20 mouse cellular contexts compared by ENCODE assay signal in the genomic region with DNA sequence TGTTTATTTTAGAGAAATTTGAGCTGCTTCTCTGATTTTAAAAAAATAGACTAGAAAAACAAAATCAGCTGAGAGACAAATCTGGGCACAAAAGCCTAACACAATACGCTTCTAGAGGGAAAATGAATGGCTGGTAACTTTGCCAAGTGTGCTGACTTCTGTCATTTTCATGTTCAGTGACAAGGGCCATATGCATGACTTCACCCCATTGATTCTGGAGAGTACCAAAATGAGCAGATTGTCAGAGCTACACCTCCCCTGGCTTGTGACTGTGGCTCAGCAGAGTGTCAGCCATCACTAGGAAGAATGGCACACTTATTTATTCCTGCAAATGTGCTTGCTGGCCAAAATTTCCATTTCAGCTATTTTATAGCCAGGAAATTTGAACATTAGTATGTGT.
DNase-seq lines count a peak whose midpoint lies in the region; ATAC-seq lines count a peak whose summit lies in the region.
"Had no signal": no experiment of that assay in that cellular context is flagged by ENCODE, and none has a peak within 500 bp of the region (broad histone marks: within the 10 kb centered on the region; RNA-seq: fewer than 3 reads in every experiment).

No protein-coding gene starts in this region.

- no peak overlapping the region for H3K4me2 ChIP-seq in embryonic facial prominence, embryonic 14.5 days (ENCODE audit: low read depth, low read length)
- H3K4me2 ChIP-seq: embryonic facial prominence, embryonic 13.5 days; liver, embryonic 15.5 days; midbrain, embryonic 13.5 days; neural tube, embryonic 13.5 days had no signal

- H3K27ac ChIP-seq in embryonic facial prominence, embryonic 14.5 days (replicated peaks; ENCODE audit: low read depth, low read length) = no peak overlapping the region
- no peak overlapping the region for H3K27ac ChIP-seq in embryonic facial prominence, embryonic 10.5 days (replicated peaks)
- H3K27ac ChIP-seq: embryonic facial prominence, embryonic 13.5 days; limb, embryonic 10.5 days; liver, embryonic 15.5 days; midbrain, embryonic 13.5 days; neural tube, embryonic 13.5 days had no signal

- H3K36me3 ChIP-seq in embryonic facial prominence, embryonic 14.5 days (ENCODE audit: control insufficient read depth, insufficient read depth, low read length) = no peaks in the 10 kb centered on the region
- H3K36me3 ChIP-seq in embryonic facial prominence, embryonic 10.5 days (replicated peaks) = no peaks in the 10 kb centered on the region
- H3K36me3 ChIP-seq: embryonic facial prominence, embryonic 13.5 days; limb, embryonic 10.5 days; liver, embryonic 15.5 days; midbrain, embryonic 13.5 days; neural tube, embryonic 13.5 days had no signal

- WGBS in embryonic facial prominence, embryonic 14.5 days = 81% methylated on average over 1 of the region's 1 CpGs
- WGBS in embryonic facial prominence, embryonic 10.5 days = 76% methylated on average over 1 of the region's 1 CpGs

- H3K4me1 ChIP-seq in embryonic facial prominence, embryonic 14.5 days (ENCODE audit: control insufficient read depth, insufficient read depth, low read length) = no peaks in the 10 kb centered on the region
- H3K4me1 ChIP-seq in embryonic facial prominence, embryonic 10.5 days = no peaks in the 10 kb centered on the region
- H3K4me1 ChIP-seq: embryonic facial prominence, embryonic 13.5 days; limb, embryonic 10.5 days; liver, embryonic 15.5 days; midbrain, embryonic 13.5 days; neural tube, embryonic 13.5 days had no signal

- peak; percentile 2 for DNase-seq in embryonic facial prominence, embryonic 14.5 days (ENCODE audit: low spot score)
- DNase-seq in embryonic facial prominence, embryonic 10.5 days (ENCODE audit: low spot score) = no peak
- DNase-seq in Muller cell, postnatal 12 days (ENCODE audit: inconsistent ontology term) = peak; percentile 88
- DNase-seq in cerebellum, adult 9-11 months = peak; percentile 47
- DNase-seq in layer of hippocampus, adult 9-10 months (ENCODE audit: low spot score) = peak; percentile 36
- DNase-seq in gastrocnemius, adult 8-10 months (ENCODE audit: low spot score in 2 of 2) = no peak
- DNase-seq in heart, adult 9 months (ENCODE audit: low spot score in 2 of 2) = no peak
- no peak for DNase-seq in spleen, postnatal 14 days (ENCODE audit: low spot score in 2 of 2)
- DNase-seq: heart, adult 18-20 months; heart, postnatal 10 days; kidney, postnatal 36 days; lung, postnatal 36 days; right cerebral cortex, postnatal 14 days; thymus, postnatal 36 days had no signal

- H3K27me3 ChIP-seq in embryonic facial prominence, embryonic 14.5 days (replicated peaks; ENCODE audit: control insufficient read depth, insufficient read depth, low read length) = no peaks in the 10 kb centered on the region
- no peaks in the 10 kb centered on the region for H3K27me3 ChIP-seq in embryonic facial prominence, embryonic 10.5 days (replicated peaks; ENCODE audit: low read depth, poor library complexity, severe bottlenecking)
- H3K27me3 ChIP-seq: embryonic facial prominence, embryonic 13.5 days; liver, embryonic 15.5 days; midbrain, embryonic 13.5 days; neural tube, embryonic 13.5 days had no signal

- ATAC-seq in embryonic facial prominence, embryonic 14.5 days (ENCODE audit: low read depth) = no peak
- ATAC-seq: intestine, embryonic 16.5 days; midbrain, embryonic 13.5 days had no signal

- H3K9me3 ChIP-seq in embryonic facial prominence, embryonic 14.5 days (ENCODE audit: control insufficient read depth, low read length) = no peaks in the 10 kb centered on the region
- H3K9me3 ChIP-seq in embryonic facial prominence, embryonic 10.5 days = no peaks in the 10 kb centered on the region
- H3K9me3 ChIP-seq: embryonic facial prominence, embryonic 13.5 days; limb, embryonic 10.5 days; liver, embryonic 15.5 days; midbrain, embryonic 13.5 days; neural tube, embryonic 13.5 days had no signal

- no peak overlapping the region for H3K9ac ChIP-seq in embryonic facial prominence, embryonic 14.5 days (ENCODE audit: low read depth, low read length)
- H3K9ac ChIP-seq: embryonic facial prominence, embryonic 13.5 days; liver, embryonic 15.5 days; midbrain, embryonic 13.5 days; neural tube, embryonic 13.5 days had no signal

- no peak overlapping the region for H3K4me3 ChIP-seq in embryonic facial prominence, embryonic 14.5 days (ENCODE audit: low read depth, low read length)
- no peak overlapping the region for H3K4me3 ChIP-seq in embryonic facial prominence, embryonic 10.5 days
- H3K4me3 ChIP-seq: embryonic facial prominence, embryonic 13.5 days; limb, embryonic 10.5 days; liver, embryonic 15.5 days; midbrain, embryonic 13.5 days; neural tube, embryonic 13.5 days had no signal

Comparison
In these comparisons a context has a peak if more than half of its experiments do, and no peak if none do; other contexts are left out.
1. DNase-seq: peak in embryonic facial prominence, embryonic 14.5 days (single experiment), Muller cell, postnatal 12 days (single experiment), cerebellum, adult 9-11 months (single experiment) and layer of hippocampus, adult 9-10 months (single experiment); none in embryonic facial prominence, embryonic 10.5 days (single experiment), gastrocnemius, adult 8-10 months (0 of 2), heart, adult 9 months (0 of 2) and spleen, postnatal 14 days (0 of 2).